Mouse (Mus musculus) intestine, embryonic 14.5 days (tissue): ENCODE measurements at regions not wholly inside any gene's neighbourhood (a gene's known extent, or its start where the extent isn't known, plus 50 kb on each side); places are given as distances from the start of the nearest gene placed in this dataset.

ENCODE experiments used
- ATAC-seq: fragments of 200-750 bp; cut with Nextera tagmentation; replicated peaks from 2 replicates; pipeline ENCODE4 v1.8.0; 2017; ENCODE audit warnings: low read depth, moderate number of reproducible peaks, moderate TSS enrichment, moderate library complexity; ENCODE audit not compliant: low FRiP score, low TSS enrichment
- DNase-seq: peaks from one replicate; pipeline ENCODE4 v3.0.0-alpha.2; 2018; ENCODE audit warnings: low spot score
- H3K27ac ChIP-seq: fragments of 300-500 bp; sonication (generic); 2 replicates; pipeline ENCODE4 v1.5.1; 2014; ENCODE audit warnings: low read depth, mild to moderate bottlenecking, control low read depth
- H3K27me3 ChIP-seq: fragments of 300-500 bp; sonication (generic); replicated peaks from 2 replicates; pipeline ENCODE4 v1.6.1; 2014; ENCODE audit warnings: low read length, control low read depth; ENCODE audit not compliant: control insufficient read depth, insufficient read depth
- H3K36me3 ChIP-seq: fragments of 300-500 bp; sonication (generic); 2 replicates; pipeline ENCODE4 v1.6.1; 2014; ENCODE audit warnings: low read length, control low read depth; ENCODE audit not compliant: control insufficient read depth, insufficient read depth
- H3K4me1 ChIP-seq: fragments of 300-500 bp; sonication (generic); replicated peaks from 2 replicates; pipeline ENCODE4 v1.6.1; 2014; ENCODE audit warnings: low read length, control low read depth, mixed read lengths; ENCODE audit not compliant: control insufficient read depth, insufficient read depth
- H3K4me2 ChIP-seq: fragments of 300-500 bp; sonication (generic); 2 replicates; pipeline ENCODE4 v1.6.1; 2014; ENCODE audit warnings: low read length
- H3K4me3 ChIP-seq: fragments of 300-500 bp; sonication (generic); 2 replicates; pipeline ENCODE4 v1.5.1; 2014; ENCODE audit warnings: low read depth, low read length, control low read depth, mixed read lengths
- H3K9ac ChIP-seq: fragments of 300-500 bp; sonication (generic); 2 replicates; pipeline ENCODE4 v1.6.1; 2014; ENCODE audit warnings: mild to moderate bottlenecking, low read length
- H3K9me3 ChIP-seq: fragments of 300-500 bp; sonication (generic); 2 replicates; pipeline ENCODE4 v1.6.1; 2016; ENCODE audit warnings: low read length, control low read depth; ENCODE audit not compliant: control insufficient read depth
- WGBS: fragments of 180-500 bp; shearing (Covaris S2); extraction: QIAGEN DNeasy Blood & Tissue Kit; methylation state at CpG from one replicate; pipeline ENCODE4 v1.1.7; 2014; 5-methylcytosine and 5-hydroxymethylcytosine counted together

DNA sequence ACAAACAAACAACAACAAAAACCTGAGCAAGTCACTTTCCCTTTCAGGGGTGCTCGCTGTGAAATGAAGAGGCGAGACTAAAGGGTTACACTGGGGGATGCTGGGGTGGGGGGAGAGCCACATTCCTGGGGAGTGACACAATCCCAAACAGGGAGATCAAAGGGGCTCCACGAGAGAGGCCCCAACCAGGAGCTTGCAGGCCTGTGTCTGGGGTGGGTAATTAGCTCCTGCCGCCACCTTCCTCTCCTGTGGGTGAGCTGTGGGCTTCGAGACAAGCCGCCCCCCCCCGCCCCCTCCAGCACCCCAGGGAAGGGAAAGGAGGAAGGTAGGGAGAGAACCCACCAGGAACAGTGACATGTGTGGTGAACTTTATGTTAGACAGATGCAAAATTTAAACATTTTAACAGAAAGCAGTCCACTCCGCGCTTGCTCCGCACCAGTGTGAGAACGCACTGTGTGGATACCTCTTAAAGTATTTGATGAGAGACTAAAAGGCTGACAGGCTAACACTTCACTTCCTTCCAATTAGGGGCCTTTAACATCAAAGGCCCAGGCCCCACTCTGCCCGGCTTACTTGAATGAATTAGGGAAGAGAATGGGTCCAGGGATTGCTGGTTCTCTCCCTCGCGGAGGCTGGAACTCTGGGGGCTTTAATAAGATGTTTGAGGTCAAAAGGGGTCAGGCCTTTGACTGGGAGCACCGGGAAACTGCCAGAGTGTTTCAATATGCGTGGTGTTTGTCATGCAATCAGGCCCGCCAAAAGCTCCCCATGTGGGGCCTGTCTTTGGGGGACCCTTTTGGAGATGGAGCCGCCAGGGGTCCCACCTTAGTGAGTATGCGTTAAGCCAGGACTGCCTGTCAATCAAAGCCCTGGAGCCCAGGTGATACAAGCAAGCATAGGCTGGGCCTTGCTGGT is 319.6 kb downstream of the Fam49a start:
- WGBS, result 11% methylated on average over 19 of the region's 19 CpGs
- no peaks in the 10 kb centered on the region for H3K36me3 ChIP-seq
- H3K9ac ChIP-seq, result no peak overlapping the region
- H3K27me3 ChIP-seq, result no peaks in the 10 kb centered on the region
- peak; percentile 58; the same call in 1 of the 2 replicates for ATAC-seq
- peak overlapping the region; percentile 16 for H3K4me2 ChIP-seq
- no peak overlapping the region for H3K27ac ChIP-seq
- H3K4me3 ChIP-seq, result no peak overlapping the region
- H3K9me3 ChIP-seq, result no peaks in the 10 kb centered on the region
- H3K4me1 ChIP-seq, result peaks cover 19% of the 10 kb centered on the region
- DNase-seq, result peak; percentile 64

DNA sequence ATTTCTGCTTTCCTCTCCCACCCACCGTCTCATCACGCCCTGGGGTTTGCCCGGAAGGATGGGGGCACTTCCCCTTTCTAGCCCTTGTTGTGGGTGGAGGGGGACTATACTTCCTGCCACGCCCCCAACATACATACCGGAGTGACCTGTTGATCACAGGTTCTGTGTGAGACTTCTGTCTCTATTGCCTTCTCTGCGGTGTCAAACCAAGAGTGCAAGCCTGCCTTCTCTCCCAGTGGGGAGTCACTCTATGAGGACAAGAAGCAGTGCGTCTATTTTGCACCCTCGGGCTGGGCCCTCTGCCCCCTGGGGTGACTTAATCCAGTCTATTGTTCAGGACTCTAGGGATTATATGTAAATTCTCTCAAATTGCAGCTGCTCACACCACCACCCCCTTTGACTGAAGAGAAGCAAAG is 318.8 kb downstream of the Fam49a start:
- DNase-seq (peak; percentile 51), ATAC-seq (no peak)
- no peaks in the 10 kb centered on the region for H3K9me3 ChIP-seq
- H3K36me3 ChIP-seq, result no peaks in the 10 kb centered on the region
- peaks cover 19% of the 10 kb centered on the region for H3K4me1 ChIP-seq
- no peak overlapping the region for H3K9ac ChIP-seq
- WGBS, result 20% methylated on average over 8 of the region's 8 CpGs
- H3K4me2 ChIP-seq, result peak overlapping the region; percentile 16; the same call in 1 of the 2 replicates
- H3K27ac ChIP-seq, result no peak overlapping the region
- H3K4me3 ChIP-seq, result no peak overlapping the region
- H3K27me3 ChIP-seq, result no peaks in the 10 kb centered on the region

DNA sequence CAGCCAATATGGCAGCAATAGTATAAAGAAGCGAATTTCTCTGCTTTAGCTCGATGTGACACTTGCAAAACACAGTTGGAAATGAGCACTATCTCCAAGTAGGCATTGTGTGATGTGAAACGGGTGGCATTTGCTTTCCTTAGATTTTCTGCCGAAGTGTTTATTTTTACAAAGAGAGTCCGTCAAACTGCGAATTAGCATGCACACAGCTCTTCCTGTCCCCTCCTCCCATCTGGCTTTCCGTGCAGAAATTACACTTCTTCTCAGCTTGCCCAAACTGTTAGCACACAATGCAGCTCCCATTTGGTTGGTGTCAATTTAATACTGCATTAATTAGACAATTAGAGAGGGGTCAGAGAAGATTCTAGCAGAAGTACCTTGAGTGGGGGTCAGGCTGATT is 316.3 kb downstream of the Fam49a start:
- ATAC-seq, result no peak

DNA sequence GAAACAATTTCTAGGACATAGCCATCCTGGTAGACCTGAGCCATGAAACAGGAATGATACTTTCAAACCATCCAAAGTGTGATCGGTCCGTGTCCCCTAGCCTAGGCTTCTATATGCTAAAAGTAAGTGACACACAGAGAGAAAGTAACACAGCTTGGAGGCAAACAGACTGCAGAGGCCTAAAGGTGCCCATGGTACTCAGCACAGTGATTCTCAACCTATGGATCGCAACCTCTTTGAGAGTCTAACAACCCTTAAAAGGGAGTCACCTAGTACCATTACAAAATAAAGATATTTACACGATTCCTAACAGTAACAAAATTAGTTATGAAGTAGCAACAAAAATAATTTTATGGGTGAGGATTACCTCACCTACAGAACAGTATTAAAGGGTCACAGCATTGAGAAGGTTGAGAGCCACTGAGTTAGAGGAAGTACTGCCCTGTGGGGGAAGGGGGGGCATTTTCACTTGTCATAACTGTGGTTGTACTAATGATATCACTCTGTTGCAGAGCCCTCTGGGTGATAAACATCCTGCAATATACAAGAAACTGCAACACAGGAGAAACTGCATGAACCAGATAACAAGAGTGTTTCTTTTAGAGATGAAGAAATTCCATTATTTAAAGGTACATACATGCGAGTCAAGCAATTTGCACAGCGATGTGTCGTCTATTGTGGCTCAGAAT is 308.8 kb downstream of the Fam49a start:
- H3K9me3 ChIP-seq, result no peaks in the 10 kb centered on the region
- no peak overlapping the region for H3K4me3 ChIP-seq
- no peak overlapping the region for H3K9ac ChIP-seq
- DNase-seq, result peak; percentile 33
- H3K4me2 ChIP-seq, result no peak overlapping the region
- ATAC-seq, result no peak
- no peaks in the 10 kb centered on the region for H3K36me3 ChIP-seq
- no peaks in the 10 kb centered on the region for H3K4me1 ChIP-seq
- H3K27ac ChIP-seq, result no peak overlapping the region
- 91% methylated on average over 7 of the region's 7 CpGs for WGBS
- H3K27me3 ChIP-seq, result no peaks in the 10 kb centered on the region

More for the DNA sequence above, 316.3 kb downstream of the Fam49a start:
- 34% methylated on average over 7 of the region's 7 CpGs for WGBS
- H3K4me1 ChIP-seq, result peaks cover 19% of the 10 kb centered on the region
- H3K36me3 ChIP-seq, result no peaks in the 10 kb centered on the region
- DNase-seq, result peak; percentile 42
- no peaks in the 10 kb centered on the region for H3K27me3 ChIP-seq
- H3K9ac ChIP-seq, result no peak overlapping the region
- no peaks in the 10 kb centered on the region for H3K9me3 ChIP-seq
- no peak overlapping the region for H3K27ac ChIP-seq
- no peak overlapping the region for H3K4me3 ChIP-seq
- H3K4me2 ChIP-seq, result peak overlapping the region; percentile 26

- Histone ChIP-seq H3K9me3 (no peaks in the 10 kb centered on the region), H3K27me3 (no peaks in the 10 kb centered on the region), H3K36me3 (no peaks in the 10 kb centered on the region), H3K27ac (no peak overlapping the region), H3K4me2 (no peak overlapping the region), H3K4me3 (no peak overlapping the region), H3K4me1 (no peaks in the 10 kb centered on the region), H3K9ac (no peak overlapping the region)
- DNase-seq (no peak), ATAC-seq (no peak)
- WGBS, result 90% methylated on average over 3 of the region's 3 CpGs
Observed at GRCm38 (mm10) chr12:12567734-12568104, 305.8 kb downstream of the Fam49a start.

GRCm38 (mm10) chr12:12567058-12567733 is 305.3 kb downstream of the Fam49a start:
- Histone ChIP-seq H3K4me3 (no peak overlapping the region), H3K27ac (no peak overlapping the region), H3K9me3 (no peaks in the 10 kb centered on the region), H3K9ac (no peak overlapping the region), H3K27me3 (no peaks in the 10 kb centered on the region), H3K4me1 (no peaks in the 10 kb centered on the region), H3K4me2 (no peak overlapping the region), H3K36me3 (no peaks in the 10 kb centered on the region)
- WGBS, result 96% methylated on average over 7 of the region's 7 CpGs
- DNase-seq (no peak), ATAC-seq (no peak)

GRCm38 (mm10) chr12:12562267-12562666 is 300.3 kb downstream of the Fam49a start:
- 87% methylated on average over 1 of the region's 1 CpGs for WGBS
- DNase-seq, result no peak
- Histone ChIP-seq H3K4me2 (no peak overlapping the region), H3K36me3 (no peaks in the 10 kb centered on the region), H3K27me3 (no peaks in the 10 kb centered on the region), H3K4me1 (no peaks in the 10 kb centered on the region; the same call in 1 of the 2 replicates), H3K27ac (no peak overlapping the region), H3K9ac (no peak overlapping the region), H3K9me3 (no peaks in the 10 kb centered on the region), H3K4me3 (no peak overlapping the region)
- no peak for ATAC-seq

DNA sequence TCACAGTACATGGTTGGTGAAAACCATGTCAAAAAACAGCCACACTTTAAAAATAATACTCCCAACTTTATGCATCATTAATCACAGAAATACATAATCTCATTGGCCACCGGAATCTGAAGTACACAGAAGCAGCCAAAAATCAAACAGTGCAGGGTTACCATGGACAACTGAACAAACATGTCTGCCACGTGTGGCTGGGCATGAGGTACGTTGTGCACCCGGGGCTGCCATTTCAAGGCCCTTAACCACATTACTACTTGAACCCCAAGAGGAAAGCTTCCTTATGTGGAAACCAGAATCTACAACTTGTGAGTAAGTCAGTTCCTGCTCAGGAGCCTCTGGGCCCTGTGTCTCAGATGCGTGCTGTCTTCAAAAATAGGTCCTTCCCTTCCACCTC is 289.9 kb downstream of the Fam49a start:
- H3K4me1 ChIP-seq, result no peaks in the 10 kb centered on the region
- H3K4me3 ChIP-seq, result no peak overlapping the region
- WGBS, result 79% methylated on average over 5 of the region's 5 CpGs
- DNase-seq (no peak), ATAC-seq (no peak)
- no peaks in the 10 kb centered on the region for H3K36me3 ChIP-seq
- H3K27me3 ChIP-seq, result no peaks in the 10 kb centered on the region
- no peak overlapping the region for H3K27ac ChIP-seq
- no peaks in the 10 kb centered on the region for H3K9me3 ChIP-seq
- H3K4me2 ChIP-seq, result no peak overlapping the region
- no peak overlapping the region for H3K9ac ChIP-seq
